Mouse (Mus musculus): ENCODE data around the gene Dstn.

- TF ChIP-seq CTCF (IDR thresholded peaks at IDR 0.05; ENCODE audit: low read depth, low read length) = peak; percentile 97
- no peak for TF ChIP-seq POLR2A (IDR thresholded peaks at IDR 0.05; ENCODE audit: insufficient read depth, low read length)
- TF ChIP-seq EP300 (IDR thresholded peaks at IDR 0.05; ENCODE audit: insufficient read depth, low read depth, low read length) = no peak
These were observed 47.8 kb upstream of the Dstn start for GRCm38 (mm10) chr2:143867326-143867725.
